ENCODE assay signal across 8 mouse cellular contexts in the genomic region with DNA sequence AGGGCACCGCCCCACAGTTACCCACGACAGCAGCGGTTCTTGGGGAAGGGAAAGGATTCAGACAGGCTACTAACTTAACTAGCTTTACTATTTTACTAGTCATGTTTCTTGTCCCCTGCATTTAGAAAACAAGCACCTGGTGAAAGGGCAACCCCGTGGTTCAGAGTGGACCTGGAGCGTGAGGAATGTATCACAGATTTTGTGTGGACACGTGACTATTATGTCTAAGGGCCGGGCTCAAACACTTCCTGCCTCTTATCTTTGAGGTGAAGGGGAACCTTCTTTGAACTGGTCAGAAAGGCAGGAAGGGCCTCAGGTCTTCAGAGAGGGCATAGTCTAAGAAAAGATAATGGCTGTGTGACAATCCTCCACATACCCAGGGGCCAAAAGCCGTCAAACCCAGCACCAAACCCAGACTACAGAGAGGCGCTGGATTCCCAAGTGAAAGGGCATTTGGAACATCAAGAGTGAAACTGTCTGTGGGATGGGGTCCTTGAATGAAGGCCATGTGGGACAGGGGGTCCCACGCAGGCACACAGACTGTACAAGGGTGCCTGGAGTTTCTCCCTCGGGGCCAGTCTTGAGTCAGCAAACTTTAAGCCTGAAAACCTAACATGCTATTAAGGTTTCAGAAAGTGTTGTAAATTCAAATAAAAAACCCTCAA. TPM values are rescaled to one million over a fixed set of nuclear protein-coding genes. Genes with fewer than 3 reads are reported as not detected.
DNase-seq lines count a peak whose midpoint lies in the region; ATAC-seq and TF ChIP-seq lines count a peak whose summit lies in the region.

No protein-coding gene starts in this region.

- no peaks in the 10 kb centered on the region for H3K36me3 ChIP-seq in embryonic facial prominence, embryonic 14.5 days (ENCODE audit: control insufficient read depth, insufficient read depth, low read length)
- no peaks in the 10 kb centered on the region for H3K36me3 ChIP-seq in hindbrain, embryonic 16.5 days (ENCODE audit: control insufficient read depth, insufficient read depth, low read length)
- 0 out of 2 replicates have a peak, but pooled peaks cover 6% of the 10 kb centered on the region for H3K36me3 ChIP-seq in neural tube, embryonic 12.5 days

- peaks cover 74% of the 10 kb centered on the region for H3K4me1 ChIP-seq in embryonic facial prominence, embryonic 14.5 days (ENCODE audit: control insufficient read depth, insufficient read depth, low read length)
- peaks cover 40% of the 10 kb centered on the region for H3K4me1 ChIP-seq in hindbrain, embryonic 16.5 days (ENCODE audit: control insufficient read depth, insufficient read depth, low read depth, low read length)
- H3K4me1 ChIP-seq in neural tube, embryonic 12.5 days: peaks cover 64% of the 10 kb centered on the region

- no peak for TF ChIP-seq CTCF in layer of hippocampus, adult 2 months (conservative IDR thresholded peaks at IDR 0.05)

- H3K9ac ChIP-seq in embryonic facial prominence, embryonic 14.5 days (ENCODE audit: low read depth, low read length): peak overlapping the region; percentile 91
- no peak overlapping the region; the same call in 1 of the 2 replicates for H3K9ac ChIP-seq in hindbrain, embryonic 16.5 days (ENCODE audit: low read depth, low read length)
- H3K9ac ChIP-seq in neural tube, embryonic 12.5 days: 0 out of 2 replicates have a peak overlapping the region, but pooled peaks have one; percentile 26

- DNase-seq in layer of hippocampus, adult 2 months (ENCODE audit: low spot score in 2 of 2): no peak
- DNase-seq in layer of hippocampus, postnatal 14 days (ENCODE audit: low spot score in 2 of 2): no peak
- no peak for DNase-seq in embryonic facial prominence, embryonic 14.5 days (ENCODE audit: low spot score)
- no peak for DNase-seq in right cerebral cortex, adult 2 months (ENCODE audit: low spot score in 2 of 2)
- no peak for DNase-seq in ovary, postnatal 14 days (ENCODE audit: low spot score)
- DNase-seq in thymus, postnatal 0 days (ENCODE audit: low spot score): no peak

- ATAC-seq in embryonic facial prominence, embryonic 14.5 days (ENCODE audit: low read depth): no peak
- ATAC-seq in hindbrain, embryonic 16.5 days: no peak
- no peak for ATAC-seq in neural tube, embryonic 12.5 days (ENCODE audit: low FRiP score, low read depth)

- 39% methylated on average over 11 of the region's 11 CpGs for WGBS in embryonic facial prominence, embryonic 14.5 days
- 67% methylated on average over 11 of the region's 11 CpGs for WGBS in hindbrain, embryonic 16.5 days
- WGBS in neural tube, embryonic 12.5 days: 61% methylated on average over 11 of the region's 11 CpGs

- H3K27me3 ChIP-seq in embryonic facial prominence, embryonic 14.5 days (replicated peaks; ENCODE audit: control insufficient read depth, insufficient read depth, low read length): no peaks in the 10 kb centered on the region
- H3K27me3 ChIP-seq in hindbrain, embryonic 16.5 days (replicated peaks; ENCODE audit: control insufficient read depth, insufficient read depth, low read length): 0 out of 2 replicates have a peak, but pooled peaks cover 4% of the 10 kb centered on the region
- H3K27me3 ChIP-seq in neural tube, embryonic 12.5 days (replicated peaks): peaks cover 13% of the 10 kb centered on the region

- H3K27ac ChIP-seq in layer of hippocampus, adult 2 months: peak overlapping the region; percentile 85
- peak overlapping the region; percentile 56 for H3K27ac ChIP-seq in embryonic facial prominence, embryonic 14.5 days (replicated peaks; ENCODE audit: low read depth, low read length)
- no peak overlapping the region for H3K27ac ChIP-seq in hindbrain, embryonic 16.5 days (ENCODE audit: low read depth, low read length)
- no peak overlapping the region for H3K27ac ChIP-seq in neural tube, embryonic 12.5 days

- H3K4me2 ChIP-seq in embryonic facial prominence, embryonic 14.5 days (ENCODE audit: low read depth, low read length): peak overlapping the region; percentile 89
- H3K4me2 ChIP-seq in hindbrain, embryonic 16.5 days (ENCODE audit: low read length): peak overlapping the region; percentile 88
- H3K4me2 ChIP-seq in neural tube, embryonic 12.5 days (replicated peaks): peak overlapping the region; percentile 94

- H3K4me3 ChIP-seq in layer of hippocampus, adult 2 months: peak overlapping the region; percentile 69
- peak overlapping the region; percentile 75 for H3K4me3 ChIP-seq in embryonic facial prominence, embryonic 14.5 days (ENCODE audit: low read depth, low read length)
- peak overlapping the region; percentile 67 for H3K4me3 ChIP-seq in hindbrain, embryonic 16.5 days (ENCODE audit: low read length)
- peak overlapping the region; percentile 83; the same call in 1 of the 2 replicates for H3K4me3 ChIP-seq in neural tube, embryonic 12.5 days

- no peaks in the 10 kb centered on the region for H3K9me3 ChIP-seq in embryonic facial prominence, embryonic 14.5 days (ENCODE audit: control insufficient read depth, low read length)
- no peaks in the 10 kb centered on the region for H3K9me3 ChIP-seq in hindbrain, embryonic 16.5 days (ENCODE audit: control insufficient read depth, low read length)
- H3K9me3 ChIP-seq in neural tube, embryonic 12.5 days: no peaks in the 10 kb centered on the region

RNA-seq across cellular contexts. Expression of gene Sulf2, which starts 2.6 kb away (rescaled TPM):
- total RNA-seq in layer of hippocampus, adult 2 months (2021): 100 to 1,000 TPM in 1 of 2 experiments, 10 to 100 TPM in 1; 93.2 to 114 TPM
- total RNA-seq in layer of hippocampus, postnatal 14 days (2021): 100 to 1,000 TPM; 198 to 202 TPM
- 139 and 160 TPM in 2 replicates for polyA plus RNA-seq in embryonic facial prominence, embryonic 14.5 days (2014; fragmentation: Nextera tagmentation; extraction: Ambion mirVana)
- polyA plus RNA-seq in hindbrain, embryonic 16.5 days (2015; fragmentation: Nextera tagmentation; extraction: Ambion mirVana): 73.6 and 101 TPM in 2 replicates
- polyA plus RNA-seq in neural tube, embryonic 12.5 days (2016; fragmentation: Nextera tagmentation; extraction: Ambion mirVana): 144 and 152 TPM in 2 replicates
- 9.4 and 12.6 TPM in 2 replicates for polyA plus RNA-seq in thymus, postnatal 0 days (2015; fragmentation: Nextera tagmentation; extraction: Ambion mirVana)

Comparison
In these comparisons a context has a peak if more than half of its experiments do, and no peak if none do; other contexts are left out.
1. H3K27ac ChIP-seq: peak in layer of hippocampus, adult 2 months (single experiment) and embryonic facial prominence, embryonic 14.5 days (single experiment); none in hindbrain, embryonic 16.5 days (single experiment) and neural tube, embryonic 12.5 days (single experiment).
2. Peak in every context shown above with its lines, with median percentiles within 50 percentile points of each other: H3K4me3 ChIP-seq and H3K4me2 ChIP-seq.